Mouse (Mus musculus): Measurements from ENCODE around the gene Tmem50a. TPM values are rescaled to one million over a fixed set of nuclear protein-coding genes. Genes with fewer than 3 reads are reported as not detected.

Gene Tmem50a
- polyA plus RNA-seq (2016; fragmentation: Nextera tagmentation; extraction: Ambion mirVana), result 164 and 167 TPM in 2 replicates

- Histone ChIP-seq H3K4me2 (replicated peaks) (peak within 1 kb of the TSS; percentile 66), H3K27ac (replicated peaks) (peak within 1 kb of the TSS; percentile 87), H3K4me1 (peaks cover 16% of the 10 kb centered on the region), H3K9ac (replicated peaks) (peak within 1 kb of the TSS; percentile 89), H3K9me3 (no peaks in the 10 kb centered on the region), H3K36me3 (peaks cover 20% of the 10 kb centered on the region), H3K27me3 (no peaks in the 10 kb centered on the region), H3K4me3 (peak within 1 kb of the TSS; percentile 78)
- WGBS, result under 1% methylated on average over 25 of the region's 25 CpGs
- ATAC-seq (ENCODE audit: low FRiP score, low read depth), result peak; percentile 91
Measured at GRCm38 (mm10) chr4:134914864-134915209, at the start of gene Tmem50a. Gene Tmem50a (minus strand): TSS chr4:134915024.

- H3K36me3 ChIP-seq, result no peaks in the 10 kb centered on the region
- WGBS, result 30% methylated on average over 19 of the region's 19 CpGs
- no peaks in the 10 kb centered on the region for H3K4me1 ChIP-seq
- H3K4me3 ChIP-seq, result no peak overlapping the region
- H3K27ac ChIP-seq (replicated peaks), result no peak overlapping the region
- no peak; the same call in 1 of the 2 replicates for ATAC-seq (ENCODE audit: low FRiP score, low read depth)
- H3K4me2 ChIP-seq (replicated peaks), result no peak overlapping the region
- no peak overlapping the region for H3K9ac ChIP-seq (replicated peaks)
- H3K27me3 ChIP-seq, result peaks cover 13% of the 10 kb centered on the region
- H3K9me3 ChIP-seq, result no peaks in the 10 kb centered on the region
Measured at GRCm38 (mm10) chr4:134963021-134963776, 48.4 kb upstream of the Tmem50a start.

GRCm38 (mm10) chr4:134956328-134956727, 41.5 kb upstream of the Tmem50a start:
- ATAC-seq (ENCODE audit: low FRiP score, low read depth), result no peak
- no peak overlapping the region for H3K4me3 ChIP-seq
- H3K27ac ChIP-seq (replicated peaks), result no peak overlapping the region
- H3K36me3 ChIP-seq, result no peaks in the 10 kb centered on the region
- peaks cover 44% of the 10 kb centered on the region for H3K27me3 ChIP-seq
- H3K4me1 ChIP-seq, result no peaks in the 10 kb centered on the region; the same call in 1 of the 2 replicates
- 23% methylated on average over 3 of the region's 3 CpGs for WGBS
- H3K4me2 ChIP-seq (replicated peaks), result no peak overlapping the region
- no peak overlapping the region for H3K9ac ChIP-seq (replicated peaks)
- no peaks in the 10 kb centered on the region for H3K9me3 ChIP-seq

- no peak overlapping the region for H3K4me3 ChIP-seq
- H3K27ac ChIP-seq (replicated peaks), result no peak overlapping the region
- H3K9ac ChIP-seq (replicated peaks), result no peak overlapping the region
- H3K9me3 ChIP-seq, result no peaks in the 10 kb centered on the region
- no peak for ATAC-seq (ENCODE audit: low FRiP score, low read depth)
- H3K4me2 ChIP-seq (replicated peaks), result no peak overlapping the region
- H3K27me3 ChIP-seq, result peaks cover 40% of the 10 kb centered on the region
- H3K4me1 ChIP-seq, result peaks cover under 1% of the 10 kb centered on the region; the same call in 1 of the 2 replicates
- H3K36me3 ChIP-seq, result no peaks in the 10 kb centered on the region
- 85% methylated on average over 3 of the region's 3 CpGs for WGBS
Measured at GRCm38 (mm10) chr4:134955845-134956244, 41.0 kb upstream of the Tmem50a start.

GRCm38 (mm10) chr4:134955196-134955595, 40.4 kb upstream of the Tmem50a start:
- WGBS, result 77% methylated on average over 2 of the region's 2 CpGs
- H3K4me3 ChIP-seq, result no peak overlapping the region
- H3K9me3 ChIP-seq, result no peaks in the 10 kb centered on the region

GRCm38 (mm10) chr4:134954461-134954860, 39.6 kb upstream of the Tmem50a start:
- H3K36me3 ChIP-seq, result no peaks in the 10 kb centered on the region
- peaks cover 3% of the 10 kb centered on the region; the same call in 1 of the 2 replicates for H3K4me1 ChIP-seq
- peaks cover 40% of the 10 kb centered on the region for H3K27me3 ChIP-seq
- no peak for ATAC-seq (ENCODE audit: low FRiP score, low read depth)
- H3K4me3 ChIP-seq, result no peak overlapping the region
- H3K9ac ChIP-seq (replicated peaks), result 0 out of 2 replicates have a peak overlapping the region, but pooled peaks have one; percentile 15
- H3K27ac ChIP-seq (replicated peaks), result no peak overlapping the region
- 28% methylated on average over 15 of the region's 15 CpGs for whole genome bisulfite sequencing
- H3K9me3 ChIP-seq, result no peaks in the 10 kb centered on the region
- H3K4me2 ChIP-seq (replicated peaks), result no peak overlapping the region

More at GRCm38 (mm10) chr4:134955196-134955595, 40.4 kb upstream of the Tmem50a start:
- H3K27me3 ChIP-seq, result peaks cover 40% of the 10 kb centered on the region
- H3K9ac ChIP-seq (replicated peaks), result no peak overlapping the region
- H3K4me1 ChIP-seq, result peaks cover 3% of the 10 kb centered on the region; the same call in 1 of the 2 replicates
- no peak overlapping the region for H3K27ac ChIP-seq (replicated peaks)
- H3K4me2 ChIP-seq (replicated peaks), result no peak overlapping the region
- no peaks in the 10 kb centered on the region for H3K36me3 ChIP-seq
- ATAC-seq (ENCODE audit: low FRiP score, low read depth), result no peak

- Histone ChIP-seq H3K9me3 (no peaks in the 10 kb centered on the region), H3K4me3 (no peak overlapping the region), H3K27ac (replicated peaks) (peak overlapping the region; percentile 67), H3K27me3 (peaks cover 23% of the 10 kb centered on the region), H3K4me1 (peaks cover 8% of the 10 kb centered on the region), H3K9ac (replicated peaks) (no peak overlapping the region), H3K4me2 (replicated peaks) (no peak overlapping the region), H3K36me3 (no peaks in the 10 kb centered on the region)
- peak; percentile 71 for ATAC-seq (ENCODE audit: low FRiP score, low read depth)
- WGBS, result 36% methylated on average over 11 of the region's 11 CpGs
Measured at GRCm38 (mm10) chr4:134950518-134951091, 35.8 kb upstream of the Tmem50a start.

GRCm38 (mm10) chr4:134946024-134946744, 31.4 kb upstream of the Tmem50a start:
- H3K9ac ChIP-seq (replicated peaks), result no peak overlapping the region
- no peaks in the 10 kb centered on the region for H3K9me3 ChIP-seq
- H3K27me3 ChIP-seq, result peaks cover 39% of the 10 kb centered on the region
- WGBS, result 17% methylated on average over 17 of the region's 17 CpGs
- H3K27ac ChIP-seq (replicated peaks), result no peak overlapping the region
- H3K4me1 ChIP-seq, result peaks cover 12% of the 10 kb centered on the region
- no peak for ATAC-seq (ENCODE audit: low FRiP score, low read depth)
- peak overlapping the region; percentile 45 for H3K4me2 ChIP-seq (replicated peaks)
- H3K36me3 ChIP-seq, result no peaks in the 10 kb centered on the region
- peak overlapping the region; percentile 22; the same call in 1 of the 2 replicates for H3K4me3 ChIP-seq

- H3K9me3 ChIP-seq, result no peaks in the 10 kb centered on the region
- 56% methylated on average over 27 of the region's 27 CpGs for WGBS
- no peaks in the 10 kb centered on the region for H3K36me3 ChIP-seq
- no peak overlapping the region for H3K9ac ChIP-seq (replicated peaks)
- H3K27me3 ChIP-seq, result peaks cover 50% of the 10 kb centered on the region
- no peak overlapping the region for H3K4me3 ChIP-seq
- H3K4me2 ChIP-seq (replicated peaks), result no peak overlapping the region
- no peak overlapping the region for H3K27ac ChIP-seq (replicated peaks)
- peaks cover 8% of the 10 kb centered on the region for H3K4me1 ChIP-seq
- no peak for ATAC-seq (ENCODE audit: low FRiP score, low read depth)
Measured at GRCm38 (mm10) chr4:134943758-134944538, 29.1 kb upstream of the Tmem50a start.

GRCm38 (mm10) chr4:134939900-134940299, 25.1 kb upstream of the Tmem50a start:
- H3K36me3 ChIP-seq, result peaks cover 30% of the 10 kb centered on the region
- 61% methylated on average over 9 of the region's 9 CpGs for WGBS
- no peaks in the 10 kb centered on the region for H3K9me3 ChIP-seq
- H3K4me3 ChIP-seq, result no peak overlapping the region
- no peak for ATAC-seq (ENCODE audit: low FRiP score, low read depth)
- H3K27ac ChIP-seq (replicated peaks), result no peak overlapping the region
- H3K4me1 ChIP-seq, result peaks cover 4% of the 10 kb centered on the region; the same call in 1 of the 2 replicates
- H3K9ac ChIP-seq (replicated peaks), result no peak overlapping the region
- H3K4me2 ChIP-seq (replicated peaks), result no peak overlapping the region
- peaks cover 39% of the 10 kb centered on the region for H3K27me3 ChIP-seq

All from midbrain, embryonic 12.5 days (tissue).